Mouse (Mus musculus) MEL (cell line): ENCODE measurements around the gene Cav1.

Experiments used
- CTCF ChIP-seq, 3 experiments: IDR thresholded peaks in 2 of 3; conservative IDR thresholded peaks in 1 of 3; 2 replicates each; pipeline ENCODE4 v1.5.1; 2011 to 2012; ENCODE audit warnings: low read length in 3 of 3, low read depth in 2 of 3, mild to moderate bottlenecking in 2 of 3, improper control_type of control experiment in 1 of 3, inconsistent platforms in 1 of 3, mixed read lengths in 1 of 3, moderate library complexity in 1 of 3; ENCODE audit not compliant: control insufficient read depth in 1 of 3, insufficient read depth in 1 of 3, poor library complexity in 1 of 3, severe bottlenecking in 1 of 3
- ELF1 ChIP-seq: IDR thresholded peaks from 2 replicates; pipeline ENCODE4 v1.6.1; 2014; ENCODE audit warnings: low read depth, mild to moderate bottlenecking, inconsistent platforms, low read length, improper control_type of control experiment, moderate library complexity
- EP300 ChIP-seq, 2 experiments: IDR thresholded peaks; 2 replicates each; pipeline ENCODE4 v1.6.1; 2011; ENCODE audit warnings: improper control_type of control experiment in 2 of 2, low read length in 2 of 2, low read depth in 1 of 2, mild to moderate bottlenecking in 1 of 2
- GATA1 ChIP-seq: IDR thresholded peaks from 2 replicates; pipeline ENCODE4 v1.6.1; 2011; ENCODE audit warnings: low read depth, low read length, improper control_type of control experiment
- JUND ChIP-seq: IDR thresholded peaks from 2 replicates; pipeline ENCODE4 v1.6.1; 2011; ENCODE audit warnings: low read depth, mild to moderate bottlenecking, improper control_type of control experiment, low read length
- MAFK ChIP-seq: IDR thresholded peaks from 2 replicates; pipeline ENCODE4 v1.6.1; 2011; ENCODE audit warnings: low read depth, mild to moderate bottlenecking, low read length, improper control_type of control experiment, borderline replicate concordance
- POLR2A ChIP-seq, 2 experiments: IDR thresholded peaks; 2 replicates each; pipeline ENCODE4 v1.6.1; 2011 to 2012; ENCODE audit warnings: low read length in 2 of 2, mild to moderate bottlenecking in 2 of 2, control low read depth in 1 of 2, improper control_type of control experiment in 1 of 2, low read depth in 1 of 2, moderate library complexity in 1 of 2; ENCODE audit not compliant: control insufficient read depth in 1 of 2, insufficient read depth in 1 of 2, poor library complexity in 1 of 2
- TAL1 ChIP-seq: IDR thresholded peaks from 2 replicates; pipeline ENCODE4 v1.6.1; 2012; ENCODE audit warnings: mild to moderate bottlenecking, inconsistent platforms, low read length, moderate library complexity, mixed read lengths
- TBP ChIP-seq: IDR thresholded peaks from 2 replicates; pipeline ENCODE4 v1.8.0; 2011; ENCODE audit warnings: low read depth, low read length, improper control_type of control experiment
- ZMIZ1 ChIP-seq: IDR thresholded peaks from 2 replicates; pipeline ENCODE4 v1.6.1; 2012; ENCODE audit warnings: low read depth, mild to moderate bottlenecking, inconsistent platforms, low read length, improper control_type of control experiment, moderate library complexity

DNA sequence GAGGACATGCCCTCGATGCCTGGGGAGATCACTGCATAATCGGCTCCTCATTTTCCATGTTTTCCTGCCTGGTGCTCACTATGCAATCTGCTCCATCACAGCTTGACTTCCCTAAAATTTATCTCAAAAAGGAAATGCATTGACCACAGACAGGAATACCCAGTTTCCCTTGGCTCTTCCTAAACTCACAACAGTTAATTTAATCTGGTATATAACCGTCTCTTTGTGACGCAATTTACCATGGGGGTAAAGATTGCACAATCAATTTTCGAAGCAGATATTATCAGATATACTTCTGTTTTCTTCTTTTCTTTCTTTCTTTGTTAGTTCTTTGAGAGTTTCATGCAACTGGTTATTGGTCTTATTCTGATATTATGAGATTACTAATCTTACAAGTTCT, 79.4 kb downstream of the Cav1 start:
- TF ChIP-seq JUND (no peak), POLR2A (IDR thresholded peaks at IDR 0.05; ENCODE audit: control insufficient read depth in 1 of 2, insufficient read depth in 1 of 2, low read depth in 1 of 2, low read length in 2 of 2, poor library complexity in 1 of 2) (no peak), MAFK (no peak), TBP (no peak), CTCF (IDR thresholded peaks at IDR 0.05 in 2 of 3, conservative IDR thresholded peaks at IDR 0.05 in 1 of 3; ENCODE audit: control insufficient read depth in 1 of 3, insufficient read depth in 1 of 3, low read depth in 2 of 3, low read length in 3 of 3, poor library complexity in 1 of 3, severe bottlenecking in 1 of 3) (no peak), TAL1 (no peak), ELF1 (no peak), GATA1 (no peak), EP300 (IDR thresholded peaks at IDR 0.05; ENCODE audit: low read depth in 1 of 2, low read length in 2 of 2) (no peak), ZMIZ1 (no peak)
